Mouse (Mus musculus) midbrain, postnatal 0 days (tissue): ENCODE measurements at regions not wholly inside any gene's neighbourhood (a gene's known extent, or its start where the extent isn't known, plus 50 kb on each side); places are given as distances from the start of the nearest gene placed in this dataset.

ENCODE experiments used
- ATAC-seq: fragments of 200-750 bp; cut with Nextera tagmentation; 2 replicates; pipeline ENCODE4 v1.8.0; 2017; ENCODE audit warnings: moderate number of reproducible peaks, mild to moderate bottlenecking, moderate TSS enrichment, moderate library complexity; ENCODE audit not compliant: low FRiP score
- DNase-seq: peaks from one replicate; pipeline ENCODE4 v3.0.0-alpha.2; 2015; ENCODE audit warnings: low spot score
- H3K27ac ChIP-seq: fragments of 300-500 bp; sonication (generic); 2 replicates; pipeline ENCODE4 v1.5.1; 2014; ENCODE audit warnings: low read depth, mild to moderate bottlenecking, low read length, mixed read lengths
- H3K27me3 ChIP-seq: fragments of 300-500 bp; sonication (generic); 2 replicates; pipeline ENCODE4 v1.6.1; 2014; ENCODE audit warnings: low read length, control low read depth, mixed read lengths; ENCODE audit not compliant: insufficient read depth
- H3K36me3 ChIP-seq: fragments of 300-500 bp; sonication (generic); 2 replicates; pipeline ENCODE4 v1.6.1; 2014; ENCODE audit warnings: low read length, control low read depth, mixed read lengths; ENCODE audit not compliant: insufficient read depth
- H3K4me1 ChIP-seq: fragments of 300-500 bp; sonication (generic); 2 replicates; pipeline ENCODE4 v1.6.1; 2014; ENCODE audit warnings: mild to moderate bottlenecking, control low read depth, antibody characterized with exemption, low read length, mixed read lengths; ENCODE audit not compliant: insufficient read depth
- H3K4me2 ChIP-seq: fragments of 300-500 bp; sonication (generic); 2 replicates; pipeline ENCODE4 v1.6.1; 2014; ENCODE audit warnings: low read depth, mild to moderate bottlenecking, low read length, mixed read lengths; ENCODE audit not compliant: poor library complexity, severe bottlenecking
- H3K4me3 ChIP-seq: fragments of 300-500 bp; sonication (generic); 2 replicates; pipeline ENCODE4 v1.5.1; 2014; ENCODE audit warnings: low read depth, mild to moderate bottlenecking, low read length, moderate library complexity
- H3K9ac ChIP-seq: fragments of 300-500 bp; sonication (generic); replicated peaks from 2 replicates; pipeline ENCODE4 v1.6.1; 2014; ENCODE audit warnings: mild to moderate bottlenecking, low read length, moderate library complexity, mixed read lengths; ENCODE audit not compliant: poor library complexity, severe bottlenecking
- H3K9me3 ChIP-seq: fragments of 300-500 bp; sonication (generic); 2 replicates; pipeline ENCODE4 v1.6.1; 2016; ENCODE audit warnings: low read length, control low read depth
- CTCF ChIP-seq: IDR thresholded peaks from 2 replicates; pipeline ENCODE4 v1.5.1; 2016; ENCODE audit warnings: antibody characterized with exemption, mild to moderate bottlenecking
- WGBS: fragments of 180-500 bp; shearing (Covaris S2); extraction: QIAGEN DNeasy Blood & Tissue Kit; methylation state at CpG from one replicate; pipeline ENCODE4 v1.1.7; 2014; 5-methylcytosine and 5-hydroxymethylcytosine counted together

- Histone ChIP-seq H3K4me3 (no peak overlapping the region), H3K36me3 (no peaks in the 10 kb centered on the region), H3K27ac (no peak overlapping the region), H3K27me3 (no peaks in the 10 kb centered on the region), H3K4me2 (no peak overlapping the region), H3K4me1 (no peaks in the 10 kb centered on the region), H3K9me3 (no peaks in the 10 kb centered on the region), H3K9ac (no peak overlapping the region)
- ATAC-seq (no peak), DNase-seq (no peak)
- 81% methylated on average over 1 of the region's 1 CpGs for WGBS
- no peak for TF ChIP-seq CTCF
Measured at GRCm38 (mm10) chr3:125048429-125048828, 355.4 kb upstream of the Ndst4 start.

GRCm38 (mm10) chr3:125049654-125050053, 354.2 kb upstream of the Ndst4 start:
- Histone ChIP-seq H3K4me2 (no peak overlapping the region), H3K4me3 (no peak overlapping the region), H3K36me3 (no peaks in the 10 kb centered on the region), H3K27ac (no peak overlapping the region), H3K9me3 (no peaks in the 10 kb centered on the region), H3K27me3 (no peaks in the 10 kb centered on the region), H3K9ac (no peak overlapping the region), H3K4me1 (no peaks in the 10 kb centered on the region)
- no peak for ATAC-seq
- no peak for DNase-seq
- TF ChIP-seq CTCF = no peak

GRCm38 (mm10) chr3:125052852-125053251, 351.0 kb upstream of the Ndst4 start:
- Histone ChIP-seq H3K4me1 (no peaks in the 10 kb centered on the region), H3K9me3 (no peaks in the 10 kb centered on the region), H3K27ac (no peak overlapping the region), H3K27me3 (no peaks in the 10 kb centered on the region), H3K4me3 (no peak overlapping the region), H3K4me2 (no peak overlapping the region), H3K9ac (no peak overlapping the region), H3K36me3 (no peaks in the 10 kb centered on the region)
- TF ChIP-seq CTCF = no peak
- no peak for ATAC-seq
- peak; percentile 3 for DNase-seq
- 15% methylated on average over 3 of the region's 3 CpGs for WGBS

- ATAC-seq (no peak), DNase-seq (no peak)
- H3K9me3 ChIP-seq = no peaks in the 10 kb centered on the region
- no peak overlapping the region for H3K4me2 ChIP-seq
- TF ChIP-seq CTCF = no peak
- H3K4me1 ChIP-seq = no peaks in the 10 kb centered on the region
- no peak overlapping the region for H3K27ac ChIP-seq
- no peaks in the 10 kb centered on the region for H3K36me3 ChIP-seq
- 85% methylated on average over 3 of the region's 3 CpGs for WGBS
- no peaks in the 10 kb centered on the region for H3K27me3 ChIP-seq
- no peak overlapping the region for H3K9ac ChIP-seq
- H3K4me3 ChIP-seq = no peak overlapping the region
Measured at GRCm38 (mm10) chr3:125072683-125073082, 331.2 kb upstream of the Ndst4 start.

GRCm38 (mm10) chr3:125093010-125093630, 310.8 kb upstream of the Ndst4 start:
- Histone ChIP-seq H3K36me3 (no peaks in the 10 kb centered on the region), H3K4me2 (no peak overlapping the region), H3K4me1 (no peaks in the 10 kb centered on the region), H3K4me3 (no peak overlapping the region), H3K27ac (no peak overlapping the region), H3K9ac (no peak overlapping the region), H3K27me3 (no peaks in the 10 kb centered on the region), H3K9me3 (no peaks in the 10 kb centered on the region)
- no peak for ATAC-seq
- no peak for TF ChIP-seq CTCF
- no peak for DNase-seq
- 83% methylated on average over 5 of the region's 5 CpGs for WGBS
